Mouse (Mus musculus) hindbrain, embryonic 15.5 days (tissue): Measurements from ENCODE around the gene Usp29. TPM values are rescaled to one million over a fixed set of nuclear protein-coding genes. Genes with fewer than 3 reads are reported as not detected.
"Not testable (repeated sequence)": the region's sequence is repeated elsewhere in the genome, so short reads cannot be mapped to it uniquely, and the experiment has no call there.

Experiments used
- ATAC-seq: fragments of 200-750 bp; cut with Nextera tagmentation; 2 replicates; pipeline ENCODE4 v1.8.0; 2017; ENCODE audit warnings: low read depth, moderate number of reproducible peaks, moderate TSS enrichment; ENCODE audit not compliant: low FRiP score
- H3K27ac ChIP-seq: fragments of 300-500 bp; sonication (generic); replicated peaks from 2 replicates; pipeline ENCODE4 v1.5.1; 2015; ENCODE audit warnings: mild to moderate bottlenecking, inconsistent platforms
- H3K27me3 ChIP-seq: fragments of 300-500 bp; sonication (generic); 2 replicates; pipeline ENCODE4 v1.6.1; 2015; ENCODE audit warnings: control low read depth, inconsistent platforms
- H3K36me3 ChIP-seq: fragments of 300-500 bp; sonication (generic); 2 replicates; pipeline ENCODE4 v1.6.1; 2015; ENCODE audit warnings: control low read depth, inconsistent platforms
- H3K4me1 ChIP-seq: fragments of 300-500 bp; sonication (generic); replicated peaks from 2 replicates; pipeline ENCODE4 v1.6.1; 2015; ENCODE audit warnings: control low read depth, inconsistent platforms
- H3K4me2 ChIP-seq: fragments of 300-500 bp; sonication (generic); 2 replicates; pipeline ENCODE4 v1.6.1; 2015; ENCODE audit warnings: moderate library complexity, mild to moderate bottlenecking, inconsistent platforms
- H3K4me3 ChIP-seq: fragments of 300-500 bp; sonication (generic); 2 replicates; pipeline ENCODE4 v1.5.1; 2015; ENCODE audit warnings: mild to moderate bottlenecking, inconsistent platforms
- H3K9ac ChIP-seq: fragments of 300-500 bp; sonication (generic); 2 replicates; pipeline ENCODE4 v1.6.1; 2015; ENCODE audit warnings: inconsistent platforms
- H3K9me3 ChIP-seq: fragments of 300-500 bp; sonication (generic); 2 replicates; pipeline ENCODE4 v1.6.1; 2016; ENCODE audit warnings: control low read depth, inconsistent platforms
- WGBS: fragments of 180-500 bp; shearing (Covaris S2); methylation state at CpG from one replicate; pipeline ENCODE4 v1.1.7; 2015; 5-methylcytosine and 5-hydroxymethylcytosine counted together
- polyA plus RNA-seq: library from polyadenylated mRNA; unstranded; fragments of >200 nt; fragmentation: Nextera tagmentation; extraction: Ambion mirVana; gene quantifications from 2 replicates; pipeline ENCODE4 v1.2.1, GENCODE M21; 2015

The Usp29 gene
- polyA plus RNA-seq, 1 experiment from 2014 or later: 28.3 TPM

DNA sequence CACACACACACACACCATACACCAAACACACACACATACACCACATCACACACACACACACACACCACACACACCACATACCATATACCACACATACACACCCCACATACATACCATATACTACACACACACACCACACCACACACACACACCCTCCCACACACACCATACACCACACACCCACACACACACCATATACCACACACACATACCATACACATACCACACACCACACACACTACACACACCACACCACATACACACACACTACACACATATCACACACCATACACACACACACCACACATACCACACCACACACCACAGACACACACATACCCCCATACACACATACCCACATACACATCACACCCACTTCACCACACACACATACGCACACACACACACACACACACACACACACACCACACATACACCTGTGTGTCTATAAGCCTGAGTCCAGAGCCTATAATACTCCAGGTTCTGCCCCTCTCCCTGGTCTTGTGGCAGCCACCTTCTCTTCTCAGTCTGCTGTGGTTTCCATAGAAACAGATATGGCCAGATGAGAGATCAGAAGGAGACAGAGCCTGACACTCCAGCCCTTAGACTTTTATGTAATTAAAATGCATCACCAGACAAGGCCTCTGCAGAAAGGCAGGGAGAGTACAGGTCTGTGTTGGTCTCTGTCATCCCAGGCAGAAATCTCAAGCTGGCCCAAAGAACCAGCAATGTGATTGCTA, 188.9 kb downstream of the Usp29 start:
- Histone ChIP-seq H3K36me3 (no peaks in the 10 kb centered on the region), H3K27me3 (no peaks in the 10 kb centered on the region), H3K4me2 (no peak overlapping the region), H3K9ac (no peak overlapping the region), H3K4me3 (no peak overlapping the region), H3K9me3 (no peaks in the 10 kb centered on the region), H3K4me1 (peaks cover 11% of the 10 kb centered on the region), H3K27ac (peak overlapping the region; percentile 53; the same call in 1 of the 2 replicates)
- peak; percentile 46 for ATAC-seq
- 81% methylated on average over 1 of the region's 1 CpGs for WGBS

DNA sequence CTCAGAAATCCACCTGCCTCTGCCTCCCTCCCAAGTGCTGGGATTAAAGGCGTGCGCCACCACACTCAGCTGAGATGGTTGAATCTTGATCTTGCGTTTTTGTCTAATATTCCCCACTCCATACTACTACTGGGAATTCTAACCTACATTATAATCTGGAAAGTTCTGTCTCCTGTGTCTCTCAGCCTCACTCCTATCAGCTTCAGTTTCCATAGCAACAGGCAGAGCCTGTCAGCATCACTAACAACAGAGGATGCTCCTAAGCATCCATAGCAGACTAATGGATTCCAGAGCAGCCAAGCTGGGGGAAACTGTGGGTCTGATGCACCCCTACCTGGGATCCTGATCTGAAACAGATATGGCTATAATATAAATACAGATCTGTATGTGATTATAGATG, 193.1 kb downstream of the Usp29 start:
- no peak overlapping the region for H3K4me3 ChIP-seq
- 0 out of 2 replicates have a peak, but pooled peaks cover 3% of the 10 kb centered on the region for H3K4me1 ChIP-seq
- no peaks in the 10 kb centered on the region for H3K9me3 ChIP-seq
- no peak overlapping the region for H3K27ac ChIP-seq
- H3K4me2 ChIP-seq: no peak overlapping the region
- H3K36me3 ChIP-seq: no peaks in the 10 kb centered on the region
- no peak overlapping the region for H3K9ac ChIP-seq
- peak; percentile 62; the same call in 1 of the 2 replicates for ATAC-seq
- H3K27me3 ChIP-seq: no peaks in the 10 kb centered on the region
- 76% methylated on average over 3 of the region's 3 CpGs for WGBS

DNA sequence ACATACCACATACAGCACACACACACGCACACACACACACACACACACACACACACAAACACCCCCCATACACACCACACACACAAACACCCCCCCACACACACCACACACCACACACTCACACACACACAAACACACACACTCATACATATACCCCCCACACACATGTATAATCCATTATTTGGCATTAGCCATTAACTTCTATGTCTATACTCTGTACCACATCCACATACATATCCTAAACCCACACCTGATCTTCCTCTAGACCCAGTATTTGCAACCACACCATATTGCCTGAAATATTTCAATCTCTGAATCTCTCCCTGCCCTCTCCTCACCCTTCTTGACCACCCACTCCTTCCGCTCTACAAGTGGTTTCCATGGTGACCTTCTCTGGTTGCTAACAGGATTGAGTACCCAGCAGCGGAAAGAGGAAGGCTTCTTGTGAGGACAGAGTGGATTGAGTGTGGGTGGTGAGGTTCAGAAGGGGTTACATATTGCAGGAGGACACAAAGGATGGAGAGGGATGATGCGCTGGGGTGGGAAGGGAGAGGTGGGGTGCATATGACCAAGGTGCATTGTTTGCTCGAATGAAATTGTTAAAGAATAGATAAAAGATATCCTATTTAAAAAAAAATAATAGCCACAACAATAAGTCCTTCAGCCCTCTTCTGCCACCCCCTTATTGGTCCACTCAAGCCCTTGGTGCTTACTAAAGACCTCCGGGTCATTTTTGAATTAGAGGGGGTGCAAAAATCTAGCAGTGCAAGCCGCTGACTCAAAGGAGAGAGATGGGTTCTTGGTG, 195.8 kb downstream of the Usp29 start:
- Histone ChIP-seq H3K27ac (0 out of 2 replicates have a peak overlapping the region, but pooled peaks have one; percentile 21), H3K9ac (no peak overlapping the region), H3K4me3 (no peak overlapping the region), H3K27me3 (no peaks in the 10 kb centered on the region), H3K36me3 (no peaks in the 10 kb centered on the region), H3K4me2 (0 out of 2 replicates have a peak overlapping the region, but pooled peaks have one; percentile 11), H3K9me3 (no peaks in the 10 kb centered on the region), H3K4me1 (0 out of 2 replicates have a peak, but pooled peaks cover 3% of the 10 kb centered on the region)
- peak; percentile 31; the same call in 1 of the 2 replicates for ATAC-seq
- 49% methylated on average over 7 of the region's 7 CpGs for WGBS

DNA sequence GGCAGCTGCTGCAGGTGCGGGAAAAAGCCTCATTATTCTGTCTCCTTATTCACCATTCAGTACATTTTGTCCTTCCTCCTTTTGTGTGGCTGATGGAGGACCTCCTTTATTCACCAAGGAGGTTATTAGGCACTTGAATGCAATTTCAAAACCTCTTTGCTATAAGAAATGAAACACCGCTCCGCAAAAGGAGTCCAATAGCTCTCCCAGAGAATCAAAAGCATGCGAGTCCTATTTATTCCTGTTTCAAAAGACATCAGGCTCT, 196.3 kb downstream of the Usp29 start:
- Histone ChIP-seq H3K9me3 (no peaks in the 10 kb centered on the region), H3K27me3 (no peaks in the 10 kb centered on the region), H3K9ac (no peak overlapping the region), H3K4me3 (no peak overlapping the region), H3K4me2 (0 out of 2 replicates have a peak overlapping the region, but pooled peaks have one; percentile 11), H3K4me1 (0 out of 2 replicates have a peak, but pooled peaks cover 3% of the 10 kb centered on the region), H3K27ac (0 out of 2 replicates have a peak overlapping the region, but pooled peaks have one; percentile 21), H3K36me3 (no peaks in the 10 kb centered on the region)
- WGBS: 36% methylated on average over 4 of the region's 4 CpGs
- no peak for ATAC-seq

DNA sequence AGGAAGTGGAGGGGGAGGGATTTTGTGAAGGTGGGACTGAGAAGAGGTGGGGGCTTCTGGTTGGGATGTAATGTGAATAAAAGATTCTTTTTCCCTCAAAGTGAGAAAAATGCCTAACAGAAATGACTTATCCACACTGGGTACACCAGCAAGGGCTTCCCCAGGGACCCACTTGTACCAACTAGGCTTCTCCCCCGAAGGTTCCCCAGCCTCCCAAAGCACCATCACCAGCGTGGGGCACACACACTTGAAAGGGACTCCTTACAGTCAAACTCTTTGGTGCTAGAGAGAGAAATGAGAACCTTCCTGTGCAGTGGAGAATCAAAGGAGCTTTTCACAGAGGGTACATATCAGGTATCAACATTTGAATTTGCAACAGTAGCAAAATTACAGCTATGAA, 198.9 kb downstream of the Usp29 start:
- Histone ChIP-seq H3K27ac (no peak overlapping the region), H3K9me3 (no peaks in the 10 kb centered on the region), H3K9ac (no peak overlapping the region), H3K4me1 (0 out of 2 replicates have a peak, but pooled peaks cover 3% of the 10 kb centered on the region), H3K27me3 (no peaks in the 10 kb centered on the region), H3K36me3 (no peaks in the 10 kb centered on the region), H3K4me2 (no peak overlapping the region), H3K4me3 (no peak overlapping the region)
- ATAC-seq: no peak
- 74% methylated on average over 2 of the region's 2 CpGs for WGBS

DNA sequence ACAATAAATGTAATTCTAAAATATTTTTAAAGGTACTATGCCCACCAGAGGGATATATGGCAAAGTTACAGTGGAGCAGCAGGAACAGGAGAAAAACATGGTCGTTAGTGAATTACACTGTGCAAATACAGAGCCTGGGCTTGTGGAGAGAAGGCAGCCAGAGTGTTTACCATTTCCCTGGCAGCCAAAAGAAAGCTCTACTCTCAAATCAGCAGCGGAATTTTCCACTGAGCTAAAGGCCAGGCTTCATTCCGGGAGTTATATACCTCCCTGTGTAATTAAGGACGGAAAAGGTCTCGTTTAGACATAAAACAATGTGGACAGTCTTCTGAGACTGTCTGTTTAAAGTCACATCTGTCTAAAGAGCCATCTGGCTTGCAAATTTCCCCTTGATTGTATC, 204.4 kb downstream of the Usp29 start:
- no peak for ATAC-seq
- Histone ChIP-seq H3K27me3 (no peaks in the 10 kb centered on the region), H3K4me3 (no peak overlapping the region), H3K36me3 (no peaks in the 10 kb centered on the region), H3K9ac (no peak overlapping the region), H3K27ac (no peak overlapping the region), H3K4me2 (no peak overlapping the region), H3K9me3 (no peaks in the 10 kb centered on the region), H3K4me1 (no peaks in the 10 kb centered on the region; the same call in 1 of the 2 replicates)
- WGBS: 69% methylated on average over 5 of the region's 5 CpGs

DNA sequence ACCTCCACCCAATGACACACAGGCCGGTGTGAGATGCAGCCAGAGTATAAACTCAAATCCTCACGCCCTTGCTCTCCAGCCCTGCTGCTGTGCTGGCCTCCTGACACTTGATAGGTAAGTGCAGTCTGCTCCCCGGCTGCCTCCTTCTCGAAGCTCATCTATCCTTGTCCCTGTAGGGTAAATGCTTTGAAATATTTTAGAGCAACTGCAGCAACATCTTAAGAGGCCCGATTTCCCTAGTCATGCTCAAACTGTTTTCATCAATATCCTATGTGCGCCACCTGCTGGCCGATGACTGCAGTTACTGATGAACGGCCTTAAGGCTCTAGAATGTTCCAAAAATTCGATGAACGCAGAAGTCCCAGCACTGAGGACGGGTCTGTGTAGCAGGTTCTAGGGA, 206.7 kb downstream of the Usp29 start:
- WGBS: 36% methylated on average over 11 of the region's 11 CpGs
- Histone ChIP-seq H3K36me3 (no peaks in the 10 kb centered on the region), H3K27me3 (no peaks in the 10 kb centered on the region), H3K4me2 (no peak overlapping the region), H3K9ac (no peak overlapping the region), H3K9me3 (no peaks in the 10 kb centered on the region), H3K27ac (0 out of 2 replicates have a peak overlapping the region, but pooled peaks have one; percentile 14), H3K4me3 (no peak overlapping the region), H3K4me1 (no peaks in the 10 kb centered on the region; the same call in 1 of the 2 replicates)
- ATAC-seq: peak; percentile 60; the same call in 1 of the 2 replicates

DNA sequence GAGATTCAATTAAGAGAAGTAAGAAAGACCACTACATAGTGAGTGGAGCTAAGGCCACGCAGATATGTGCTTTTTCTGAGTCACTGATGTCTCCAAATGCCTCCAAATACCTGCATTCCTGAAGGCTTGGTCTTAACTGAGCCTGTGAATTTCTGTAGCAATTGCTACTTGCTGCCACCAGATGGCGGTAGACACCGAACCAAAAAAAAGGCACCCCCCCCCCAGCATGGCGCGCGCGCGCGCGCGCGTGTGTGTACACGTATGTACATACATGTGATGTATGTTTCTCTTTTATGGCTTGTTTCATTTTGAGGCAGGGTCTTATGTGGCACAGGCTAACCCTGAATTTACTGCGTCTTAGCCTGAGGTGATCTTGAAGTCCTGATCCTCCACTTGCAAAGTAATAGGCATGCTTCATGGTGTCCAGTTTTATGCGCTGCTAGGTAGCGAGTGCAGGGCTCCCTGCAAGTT, 210.4 kb downstream of the Usp29 start:
- peak overlapping the region; percentile 46 for H3K4me2 ChIP-seq
- H3K9me3 ChIP-seq: no peaks in the 10 kb centered on the region
- no peaks in the 10 kb centered on the region for H3K27me3 ChIP-seq
- H3K36me3 ChIP-seq: no peaks in the 10 kb centered on the region
- H3K4me3 ChIP-seq: peak overlapping the region; percentile 21; the same call in 1 of the 2 replicates
- no peak overlapping the region for H3K27ac ChIP-seq
- peak; percentile 71 for ATAC-seq
- 21% methylated on average over 16 of the region's 16 CpGs for WGBS
- H3K9ac ChIP-seq: no peak overlapping the region
- no peaks in the 10 kb centered on the region; the same call in 1 of the 2 replicates for H3K4me1 ChIP-seq

DNA sequence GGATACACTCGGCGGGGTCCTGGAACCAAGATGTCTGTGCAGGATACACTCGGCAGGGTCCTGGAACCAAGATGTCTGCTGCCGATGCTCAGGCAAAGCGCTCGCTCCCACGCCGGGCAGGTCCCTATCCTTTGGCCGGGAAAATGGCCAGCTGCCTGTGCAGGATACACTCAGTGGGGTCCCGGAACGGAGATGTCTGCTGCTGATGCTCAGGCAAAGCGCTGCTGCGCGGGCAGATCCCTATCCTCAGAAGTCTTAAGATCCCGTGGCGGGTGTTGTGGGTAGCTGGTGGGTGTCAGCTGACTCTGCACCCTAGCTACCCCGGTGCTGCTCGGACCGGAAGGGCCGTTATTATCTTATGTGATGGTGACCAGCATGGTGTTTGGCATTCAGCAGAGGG, 217.7 kb downstream of the Usp29 start:
- not testable (repeated sequence) for ATAC-seq

DNA sequence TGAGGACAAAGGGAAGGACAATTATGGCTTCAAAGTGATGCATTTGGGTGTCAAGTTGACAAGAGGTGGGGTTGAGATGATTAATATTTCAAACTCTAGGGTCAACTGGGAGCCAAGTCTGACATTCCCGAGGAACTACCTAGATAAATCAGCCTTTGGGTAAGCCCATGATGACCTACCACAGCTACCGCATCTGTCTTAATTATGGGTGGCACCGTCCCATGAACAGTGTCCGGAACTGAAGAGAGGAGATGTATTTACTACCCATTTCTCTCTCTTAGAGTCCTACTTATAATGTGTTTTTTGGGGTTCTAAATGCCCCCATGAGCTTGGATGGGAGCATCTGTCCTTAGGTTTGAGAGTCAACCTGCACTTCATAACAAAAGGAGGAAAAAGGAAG, 226.2 kb downstream of the Usp29 start:
- no peak for ATAC-seq
- no peak overlapping the region for H3K4me2 ChIP-seq
- H3K4me3 ChIP-seq: no peak overlapping the region
- 89% methylated on average over 4 of the region's 4 CpGs for WGBS
- H3K9ac ChIP-seq: no peak overlapping the region
- no peaks in the 10 kb centered on the region for H3K9me3 ChIP-seq
- H3K36me3 ChIP-seq: 0 out of 2 replicates have a peak, but pooled peaks cover under 1% of the 10 kb centered on the region
- no peak overlapping the region for H3K27ac ChIP-seq
- H3K4me1 ChIP-seq: no peaks in the 10 kb centered on the region
- no peaks in the 10 kb centered on the region for H3K27me3 ChIP-seq

More for the DNA sequence above, 217.7 kb downstream of the Usp29 start:
- H3K4me2 ChIP-seq, H3K9me3 ChIP-seq, H3K9ac ChIP-seq, H3K27ac ChIP-seq, H3K4me1 ChIP-seq, H3K36me3 ChIP-seq, H3K27me3 ChIP-seq, H3K4me3 ChIP-seq: not testable (repeated sequence)
- 96% methylated on average over 20 of the region's 20 CpGs for WGBS

DNA sequence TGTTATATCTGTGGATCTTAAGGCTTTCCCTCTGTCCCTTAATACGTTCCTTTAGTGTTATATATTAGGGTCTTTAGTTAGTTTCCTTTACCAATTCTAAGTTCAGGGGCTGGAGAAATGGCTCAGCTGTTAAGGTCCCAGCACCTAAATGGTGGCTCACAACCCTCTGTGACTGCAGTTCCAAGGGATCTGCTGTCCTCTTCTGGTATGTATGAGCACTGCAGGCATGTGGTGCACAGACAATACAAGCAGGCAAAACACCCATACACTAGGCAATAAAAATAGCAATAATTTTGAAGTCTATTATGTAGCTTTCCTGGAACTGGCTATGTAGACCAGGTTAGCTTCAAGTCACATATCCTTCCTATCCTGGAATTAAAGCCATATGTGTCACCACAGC, 228.2 kb downstream of the Usp29 start:
- no peak for ATAC-seq
- 96% methylated on average over 1 of the region's 1 CpGs for WGBS
- no peaks in the 10 kb centered on the region for H3K27me3 ChIP-seq

DNA sequence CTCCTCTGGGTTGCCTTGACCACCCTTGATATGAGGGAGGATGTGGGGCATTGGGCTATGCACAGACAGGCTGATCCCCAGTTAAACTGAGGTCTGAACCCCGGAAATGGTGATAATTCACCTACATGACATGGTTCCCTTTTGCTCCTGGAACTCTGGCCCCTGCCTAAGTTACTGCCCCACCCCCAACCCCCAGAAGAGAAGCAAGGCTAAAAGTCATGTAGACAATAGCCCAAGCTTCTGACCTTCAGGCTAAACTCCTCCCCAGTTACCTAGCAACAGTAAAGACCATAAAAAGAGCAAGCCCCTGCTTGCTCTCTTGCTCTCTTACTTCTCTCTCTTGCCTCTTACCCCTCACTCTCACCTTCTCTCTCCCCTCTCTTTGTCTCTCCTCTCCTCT, 243.2 kb downstream of the Usp29 start:
- no peak overlapping the region for H3K4me2 ChIP-seq
- no peaks in the 10 kb centered on the region; the same call in 1 of the 2 replicates for H3K9me3 ChIP-seq
- no peak overlapping the region for H3K9ac ChIP-seq
- ATAC-seq: no peak
- H3K27me3 ChIP-seq: no peaks in the 10 kb centered on the region
- no peak overlapping the region for H3K27ac ChIP-seq
- no peaks in the 10 kb centered on the region for H3K36me3 ChIP-seq
- H3K4me1 ChIP-seq: no peaks in the 10 kb centered on the region
- WGBS: 79% methylated on average over 1 of the region's 1 CpGs
- H3K4me3 ChIP-seq: no peak overlapping the region

More for the DNA sequence above, 228.2 kb downstream of the Usp29 start:
- Histone ChIP-seq H3K4me1 (no peaks in the 10 kb centered on the region), H3K4me3 (no peak overlapping the region), H3K27ac (no peak overlapping the region), H3K4me2 (no peak overlapping the region), H3K36me3 (peaks cover 15% of the 10 kb centered on the region; the same call in 1 of the 2 replicates), H3K9me3 (no peaks in the 10 kb centered on the region), H3K9ac (no peak overlapping the region)
